Mouse (Mus musculus) kidney, embryonic 16.5 days (tissue): ENCODE results near the gene Nat8f5. TPM values are rescaled to one million over a fixed set of nuclear protein-coding genes. Genes with fewer than 3 reads are reported as not detected.
A peak's percentile ranks its signal among the peaks of the same experiment; 100 is the strongest.
"Not testable (repeated sequence)": the region's sequence is repeated elsewhere in the genome, so short reads cannot be mapped to it uniquely, and the experiment has no call there.

Experiments
- ATAC-seq: fragments of 200-750 bp; cut with Nextera tagmentation; 2 replicates; pipeline ENCODE4 v1.8.0; 2017; ENCODE audit warnings: moderate TSS enrichment; ENCODE audit not compliant: low FRiP score, low TSS enrichment
- H3K27ac ChIP-seq: fragments of 300-500 bp; sonication (generic); 2 replicates; pipeline ENCODE4 v1.5.1; 2014; ENCODE audit warnings: low read length
- H3K27me3 ChIP-seq: fragments of 300-500 bp; sonication (generic); 2 replicates; pipeline ENCODE4 v1.6.1; 2014; ENCODE audit warnings: low read length, control low read depth, mixed read lengths; ENCODE audit not compliant: insufficient read depth
- H3K36me3 ChIP-seq: fragments of 300-500 bp; sonication (generic); 2 replicates; pipeline ENCODE4 v1.6.1; 2014; ENCODE audit warnings: low read length, control low read depth, mixed read lengths; ENCODE audit not compliant: insufficient read depth
- H3K4me1 ChIP-seq: fragments of 300-500 bp; sonication (generic); 2 replicates; pipeline ENCODE4 v1.6.1; 2014; ENCODE audit warnings: low read length, control low read depth, mixed read lengths; ENCODE audit not compliant: insufficient read depth
- H3K4me2 ChIP-seq: fragments of 300-500 bp; sonication (generic); replicated peaks from 2 replicates; pipeline ENCODE4 v1.6.1; 2014; ENCODE audit warnings: low read depth, low read length
- H3K4me3 ChIP-seq: fragments of 300-500 bp; sonication (generic); 2 replicates; pipeline ENCODE4 v1.5.1; 2014; ENCODE audit warnings: mild to moderate bottlenecking, low read length
- H3K9ac ChIP-seq: fragments of 300-500 bp; sonication (generic); replicated peaks from 2 replicates; pipeline ENCODE4 v1.6.1; 2014; ENCODE audit warnings: low read length
- H3K9me3 ChIP-seq: fragments of 300-500 bp; sonication (generic); 2 replicates; pipeline ENCODE4 v1.6.1; 2016; ENCODE audit warnings: low read length, control low read depth
- WGBS: fragments of 180-500 bp; shearing (Covaris S2); extraction: QIAGEN DNeasy Blood & Tissue Kit; methylation state at CpG from one replicate; pipeline ENCODE4 v1.1.7; 2014; 5-methylcytosine and 5-hydroxymethylcytosine counted together
- polyA plus RNA-seq: library from polyadenylated mRNA; unstranded; fragments of >200 nt; fragmentation: Nextera tagmentation; extraction: Ambion mirVana; gene quantifications from 2 replicates; pipeline ENCODE4 v1.2.1, GENCODE M21; 2015

Gene Nat8f5
- polyA plus RNA-seq = 0.32 TPM in 1 of 2 replicates, not detected in the other

- Histone ChIP-seq H3K4me3 (no peak within 1 kb of the TSS), H3K9me3 (no peaks in the 10 kb centered on the region), H3K27ac (no peak within 1 kb of the TSS), H3K27me3 (no peaks in the 10 kb centered on the region), H3K36me3 (no peaks in the 10 kb centered on the region), H3K4me1 (no peaks in the 10 kb centered on the region), H3K4me2 (no peak within 1 kb of the TSS), H3K9ac (no peak within 1 kb of the TSS)
- 88% methylated on average over 5 of the region's 5 CpGs for WGBS
- no peak for ATAC-seq
Observed at GRCm38 (mm10) chr6:85820837-85821236, at the start of gene Nat8f5, which contains the start of gene Nat8f6. Gene Nat8f5 (minus strand): TSS chr6:85820972. Gene Nat8f6 (minus strand): TSS chr6:85820954.

- 45% methylated on average over 5 of the region's 5 CpGs for WGBS
- H3K36me3 ChIP-seq, H3K27me3 ChIP-seq, H3K4me3 ChIP-seq, H3K9me3 ChIP-seq, H3K4me1 ChIP-seq, H3K9ac ChIP-seq, H3K27ac ChIP-seq: not testable (repeated sequence)
- H3K4me2 ChIP-seq = peak within 1 kb of the TSS; percentile 23; the same call in 1 of the 2 replicates
- ATAC-seq = peak; percentile 23; the same call in 1 of the 2 replicates
Observed at GRCm38 (mm10) chr6:85869006-85869405, 48.2 kb upstream of the Nat8f5 start, which contains the start of gene Nat8f2. Gene Nat8f2 (minus strand): TSS chr6:85869158.

GRCm38 (mm10) chr6:85867726-85868690, 47.2 kb upstream of the Nat8f5 start:
- Histone ChIP-seq H3K27ac (no peak overlapping the region), H3K9me3 (no peaks in the 10 kb centered on the region), H3K4me2 (peak overlapping the region; percentile 23; the same call in 1 of the 2 replicates), H3K9ac (no peak overlapping the region), H3K27me3 (no peaks in the 10 kb centered on the region), H3K4me3 (no peak overlapping the region), H3K36me3 (no peaks in the 10 kb centered on the region), H3K4me1 (peaks cover 8% of the 10 kb centered on the region; the same call in 1 of the 2 replicates)
- 68% methylated on average over 8 of the region's 8 CpGs for WGBS
- peak; percentile 46; the same call in 1 of the 2 replicates for ATAC-seq

- not testable (repeated sequence) for H3K9ac ChIP-seq
- WGBS = 80% methylated on average over 1 of the region's 1 CpGs
Observed at GRCm38 (mm10) chr6:85866995-85867394, 46.2 kb upstream of the Nat8f5 start.

GRCm38 (mm10) chr6:85866166-85866565, 45.4 kb upstream of the Nat8f5 start:
- WGBS = 88% methylated on average over 3 of the region's 3 CpGs
- not testable (repeated sequence) for H3K27me3 ChIP-seq, H3K4me2 ChIP-seq, H3K27ac ChIP-seq, H3K9ac ChIP-seq, H3K4me3 ChIP-seq, H3K36me3 ChIP-seq, H3K9me3 ChIP-seq, ATAC-seq, H3K4me1 ChIP-seq

More at GRCm38 (mm10) chr6:85866995-85867394, 46.2 kb upstream of the Nat8f5 start:
- ATAC-seq, H3K4me1 ChIP-seq, H3K36me3 ChIP-seq, H3K4me2 ChIP-seq, H3K4me3 ChIP-seq, H3K27me3 ChIP-seq, H3K27ac ChIP-seq, H3K9me3 ChIP-seq: not testable (repeated sequence)

- not testable (repeated sequence) for ATAC-seq, H3K4me1 ChIP-seq, H3K4me2 ChIP-seq, H3K27ac ChIP-seq, H3K36me3 ChIP-seq, H3K4me3 ChIP-seq, H3K9ac ChIP-seq, H3K27me3 ChIP-seq, H3K9me3 ChIP-seq
- WGBS = 81% methylated on average over 5 of the region's 7 CpGs
Observed at GRCm38 (mm10) chr6:85864900-85865639, 44.3 kb upstream of the Nat8f5 start.

- H3K36me3 ChIP-seq = no peaks in the 10 kb centered on the region
- no peak overlapping the region for H3K4me2 ChIP-seq
- no peaks in the 10 kb centered on the region for H3K27me3 ChIP-seq
- H3K4me3 ChIP-seq = no peak overlapping the region
- peaks cover 6% of the 10 kb centered on the region; the same call in 1 of the 2 replicates for H3K4me1 ChIP-seq
- no peak overlapping the region for H3K9ac ChIP-seq
- no peak for ATAC-seq
- no peaks in the 10 kb centered on the region for H3K9me3 ChIP-seq
- WGBS = 79% methylated on average over 2 of the region's 2 CpGs
- H3K27ac ChIP-seq = no peak overlapping the region
Observed at GRCm38 (mm10) chr6:85863840-85864239, 43.1 kb upstream of the Nat8f5 start.

GRCm38 (mm10) chr6:85863136-85863535, 42.4 kb upstream of the Nat8f5 start:
- H3K9me3 ChIP-seq = no peaks in the 10 kb centered on the region
- H3K4me1 ChIP-seq = no peaks in the 10 kb centered on the region
- 89% methylated on average over 2 of the region's 2 CpGs for WGBS
- H3K4me2 ChIP-seq = no peak overlapping the region
- H3K9ac ChIP-seq = no peak overlapping the region
- H3K36me3 ChIP-seq = no peaks in the 10 kb centered on the region
- H3K4me3 ChIP-seq = no peak overlapping the region
- ATAC-seq = no peak
- no peak overlapping the region for H3K27ac ChIP-seq
- no peaks in the 10 kb centered on the region for H3K27me3 ChIP-seq

- no peak overlapping the region for H3K9ac ChIP-seq
- no peaks in the 10 kb centered on the region for H3K27me3 ChIP-seq
- no peak overlapping the region for H3K4me2 ChIP-seq
- H3K27ac ChIP-seq = no peak overlapping the region
- 83% methylated on average over 3 of the region's 3 CpGs for WGBS
- H3K4me3 ChIP-seq = no peak overlapping the region
- H3K36me3 ChIP-seq = no peaks in the 10 kb centered on the region
- H3K4me1 ChIP-seq = no peaks in the 10 kb centered on the region
- no peak for ATAC-seq
- H3K9me3 ChIP-seq = no peaks in the 10 kb centered on the region
Observed at GRCm38 (mm10) chr6:85862565-85862964, 41.8 kb upstream of the Nat8f5 start.
